Mouse (Mus musculus) kidney, postnatal 0 days (tissue): ENCODE measurements around the gene Ptprg. TPM values are rescaled to one million over a fixed set of nuclear protein-coding genes. Genes with fewer than 3 reads are reported as not detected.

Source experiments
- ATAC-seq: fragments of 200-750 bp; cut with Nextera tagmentation; replicated peaks from 2 replicates; pipeline ENCODE4 v1.8.0; 2017; ENCODE audit warnings: low read depth, moderate number of reproducible peaks, moderate TSS enrichment, moderate library complexity; ENCODE audit not compliant: low FRiP score
- DNase-seq: peaks from one replicate; pipeline ENCODE4 v3.0.0-alpha.2; 2016; ENCODE audit warnings: low spot score
- H3K27ac ChIP-seq: fragments of 300-500 bp; sonication (generic); 2 replicates; pipeline ENCODE4 v1.5.1; 2014; ENCODE audit warnings: mild to moderate bottlenecking
- H3K27me3 ChIP-seq: fragments of 300-500 bp; sonication (generic); 2 replicates; pipeline ENCODE4 v1.6.1; 2014; ENCODE audit warnings: low read length, mixed read lengths; ENCODE audit not compliant: insufficient read depth
- H3K36me3 ChIP-seq: fragments of 300-500 bp; sonication (generic); 2 replicates; pipeline ENCODE4 v1.6.1; 2014; ENCODE audit warnings: low read length, mixed read lengths; ENCODE audit not compliant: insufficient read depth
- H3K4me1 ChIP-seq: fragments of 300-500 bp; sonication (generic); replicated peaks from 2 replicates; pipeline ENCODE4 v1.6.1; 2014; ENCODE audit warnings: antibody characterized with exemption, low read length, mixed read lengths; ENCODE audit not compliant: insufficient read depth
- H3K4me2 ChIP-seq: fragments of 300-500 bp; sonication (generic); 2 replicates; pipeline ENCODE4 v1.6.1; 2014; ENCODE audit warnings: mild to moderate bottlenecking, low read length, moderate library complexity, mixed read lengths
- H3K4me3 ChIP-seq: fragments of 300-500 bp; sonication (generic); replicated peaks from 2 replicates; pipeline ENCODE4 v1.5.1; 2014; ENCODE audit warnings: low read depth, low read length
- H3K9ac ChIP-seq: fragments of 300-500 bp; sonication (generic); 2 replicates; pipeline ENCODE4 v1.6.1; 2014; ENCODE audit warnings: low read depth, low read length
- H3K9me3 ChIP-seq: fragments of 300-500 bp; sonication (generic); replicated peaks from 2 replicates; pipeline ENCODE4 v1.6.1; 2016; ENCODE audit warnings: low read length, inconsistent platforms, mixed read lengths
- CTCF ChIP-seq: IDR thresholded peaks from 2 replicates; pipeline ENCODE4 v1.5.1; 2016; ENCODE audit warnings: antibody characterized with exemption, low read depth, mild to moderate bottlenecking, moderate library complexity
- WGBS: fragments of 180-500 bp; shearing (Covaris S2); extraction: QIAGEN DNeasy Blood & Tissue Kit; methylation state at CpG from one replicate; pipeline ENCODE4 v1.1.7; 2014; 5-methylcytosine and 5-hydroxymethylcytosine counted together
- polyA plus RNA-seq: library from polyadenylated mRNA; unstranded; fragments of >200 nt; fragmentation: Nextera tagmentation; extraction: Ambion mirVana; gene quantifications from 2 replicates; pipeline ENCODE4 v1.2.1, GENCODE M21; 2015

Gene Ptprg
- polyA plus RNA-seq, 1 experiment from 2014 or later = 23.5 TPM

GRCm38 (mm10) chr14:11992534-11992933 lies 439.2 kb downstream of the Ptprg start:
- H3K4me2 ChIP-seq = no peak overlapping the region
- no peak for DNase-seq
- H3K9ac ChIP-seq = no peak overlapping the region
- H3K27ac ChIP-seq = no peak overlapping the region
- no peak for ATAC-seq
- no peaks in the 10 kb centered on the region for H3K4me1 ChIP-seq
- H3K27me3 ChIP-seq = no peaks in the 10 kb centered on the region
- 91% methylated on average over 6 of the region's 6 CpGs for WGBS
- no peak overlapping the region for H3K4me3 ChIP-seq
- H3K9me3 ChIP-seq = no peaks in the 10 kb centered on the region
- no peak for TF ChIP-seq CTCF
- H3K36me3 ChIP-seq = no peaks in the 10 kb centered on the region

DNA sequence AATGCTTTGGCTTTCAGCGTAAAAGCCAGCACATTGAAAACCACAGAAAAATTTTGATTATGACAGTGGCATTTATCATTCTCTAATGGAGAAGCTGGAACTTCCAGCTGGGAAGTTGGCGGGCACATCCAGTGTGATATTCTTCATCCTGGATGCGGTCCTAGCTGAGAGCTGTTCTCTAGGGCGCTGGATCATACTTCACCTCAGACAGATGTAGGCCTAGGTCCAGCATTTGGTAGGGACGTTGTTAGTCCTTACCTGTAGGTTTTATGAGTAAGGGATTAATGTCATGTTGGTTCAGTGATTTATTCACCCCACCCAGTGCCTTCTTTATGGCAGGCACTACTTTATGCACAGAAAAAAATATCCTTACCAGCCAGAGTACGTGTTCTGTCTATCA lies 444.2 kb downstream of the Ptprg start:
- H3K27me3 ChIP-seq = no peaks in the 10 kb centered on the region
- 69% methylated on average over 6 of the region's 6 CpGs for WGBS

GRCm38 (mm10) chr14:11998464-11998863 lies 445.1 kb downstream of the Ptprg start:
- Histone ChIP-seq H3K9ac (no peak overlapping the region), H3K9me3 (no peaks in the 10 kb centered on the region), H3K27ac (no peak overlapping the region), H3K27me3 (no peaks in the 10 kb centered on the region), H3K36me3 (no peaks in the 10 kb centered on the region), H3K4me3 (no peak overlapping the region), H3K4me1 (no peaks in the 10 kb centered on the region), H3K4me2 (no peak overlapping the region)
- TF ChIP-seq CTCF = no peak
- no peak for ATAC-seq
- WGBS = 69% methylated on average over 4 of the region's 4 CpGs
- no peak for DNase-seq

More for the DNA sequence above, 444.2 kb downstream of the Ptprg start:
- no peaks in the 10 kb centered on the region for H3K4me1 ChIP-seq
- DNase-seq (no peak), ATAC-seq (no peak)
- no peak for TF ChIP-seq CTCF
- H3K9me3 ChIP-seq = no peaks in the 10 kb centered on the region
- H3K27ac ChIP-seq = no peak overlapping the region
- H3K36me3 ChIP-seq = no peaks in the 10 kb centered on the region
- H3K9ac ChIP-seq = no peak overlapping the region
- no peak overlapping the region for H3K4me3 ChIP-seq
- H3K4me2 ChIP-seq = no peak overlapping the region

- ATAC-seq (no peak), DNase-seq (no peak)
- TF ChIP-seq CTCF = no peak
- Histone ChIP-seq H3K4me3 (no peak overlapping the region), H3K4me2 (no peak overlapping the region), H3K9ac (no peak overlapping the region), H3K27me3 (no peaks in the 10 kb centered on the region), H3K9me3 (no peaks in the 10 kb centered on the region), H3K36me3 (no peaks in the 10 kb centered on the region), H3K27ac (no peak overlapping the region), H3K4me1 (no peaks in the 10 kb centered on the region)
- WGBS = 84% methylated on average over 4 of the region's 4 CpGs
Measured at GRCm38 (mm10) chr14:12004061-12004460, 450.7 kb downstream of the Ptprg start.

GRCm38 (mm10) chr14:12011766-12012165 lies 458.4 kb downstream of the Ptprg start:
- H3K27ac ChIP-seq = no peak overlapping the region
- no peaks in the 10 kb centered on the region for H3K9me3 ChIP-seq
- DNase-seq (no peak), ATAC-seq (no peak)
- TF ChIP-seq CTCF = no peak
- H3K4me3 ChIP-seq = no peak overlapping the region
- no peaks in the 10 kb centered on the region for H3K27me3 ChIP-seq
- no peaks in the 10 kb centered on the region for H3K36me3 ChIP-seq
- H3K4me1 ChIP-seq = no peaks in the 10 kb centered on the region
- H3K4me2 ChIP-seq = no peak overlapping the region
- WGBS = 87% methylated on average over 5 of the region's 5 CpGs
- no peak overlapping the region for H3K9ac ChIP-seq

DNA sequence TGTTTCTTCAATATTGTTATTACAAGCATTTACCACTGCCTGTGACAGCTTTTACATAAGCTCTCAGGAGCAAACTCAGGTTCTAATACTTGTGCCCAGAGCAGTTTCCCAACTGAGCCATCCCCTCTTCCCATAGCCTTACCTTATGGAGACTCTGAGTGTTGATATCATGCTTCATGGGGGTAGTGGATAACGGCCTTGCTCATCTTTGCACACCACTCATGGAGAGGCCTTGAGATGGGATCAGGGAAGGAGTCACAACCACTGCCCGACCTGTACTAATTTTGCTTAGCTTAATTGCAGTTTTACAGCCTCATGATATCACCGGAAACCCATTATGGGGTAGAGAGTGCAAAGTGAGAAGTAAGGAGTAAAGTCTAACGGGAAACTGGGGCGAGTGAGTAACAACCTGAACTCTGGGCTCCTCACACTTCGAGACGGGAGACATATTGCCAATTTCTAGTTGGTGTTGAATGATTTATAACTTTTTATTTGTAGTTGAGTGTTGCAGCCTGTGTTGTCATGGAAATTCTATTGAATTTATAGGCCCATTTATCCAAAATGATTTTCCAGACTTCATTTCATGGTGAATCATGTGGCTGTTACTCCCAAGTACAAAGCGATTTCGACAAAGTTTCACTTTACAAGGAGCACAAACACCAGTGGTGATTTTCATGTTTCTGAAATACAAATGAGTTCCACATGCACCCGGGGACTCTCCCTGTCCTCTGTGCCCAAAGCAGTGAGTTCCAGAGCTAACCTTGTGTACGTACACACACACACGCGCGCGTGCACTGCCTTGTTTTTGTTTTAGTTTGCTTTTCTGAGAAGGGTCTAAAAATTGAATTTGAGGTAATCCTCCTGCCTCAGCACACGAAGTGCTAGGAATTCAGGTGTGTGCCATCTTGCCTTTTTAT lies 472.7 kb downstream of the Ptprg start:
- WGBS = 73% methylated on average over 16 of the region's 16 CpGs
- Histone ChIP-seq H3K4me3 (no peak overlapping the region), H3K4me1 (no peaks in the 10 kb centered on the region), H3K9me3 (no peaks in the 10 kb centered on the region), H3K4me2 (no peak overlapping the region), H3K27me3 (no peaks in the 10 kb centered on the region), H3K36me3 (no peaks in the 10 kb centered on the region), H3K9ac (no peak overlapping the region), H3K27ac (no peak overlapping the region)
- no peak for TF ChIP-seq CTCF
- DNase-seq (no peak), ATAC-seq (no peak)
